Mouse (Mus musculus): ENCODE measurements at regions not wholly inside any gene's neighbourhood (a gene's known extent, or its start where the extent isn't known, plus 50 kb on each side); places are given as distances from the start of the nearest gene placed in this dataset.

DNA sequence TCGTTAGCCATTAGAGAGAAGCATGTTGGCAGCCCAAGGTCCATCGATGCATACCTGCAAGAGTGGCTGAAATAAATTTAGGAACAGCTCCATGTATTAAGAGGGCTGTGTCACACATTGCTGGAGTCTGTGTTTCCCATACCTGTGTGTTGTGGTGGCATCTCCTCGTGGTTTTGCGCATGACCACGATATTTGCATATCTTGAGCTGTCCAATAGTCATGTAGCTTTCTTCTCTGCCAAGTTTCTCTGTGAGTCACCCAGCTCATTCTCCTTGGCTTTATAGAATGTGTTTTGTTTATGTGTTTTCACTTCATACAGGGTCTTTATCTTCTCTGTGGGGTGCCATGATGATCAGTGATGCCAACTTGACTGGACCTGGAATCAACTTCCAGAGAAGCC, 53.0 kb upstream of the 1700016C15Rik start:
- no peak for TF ChIP-seq GATA1 (IDR thresholded peaks at IDR 0.05; ENCODE audit: borderline replicate concordance, low read length)
- no peak for TF ChIP-seq FLI1 (IDR thresholded peaks at IDR 0.05; ENCODE audit: low read length)

Measured in megakaryocyte, embryonic 14.5 days (primary cell).